In the genomic region with DNA sequence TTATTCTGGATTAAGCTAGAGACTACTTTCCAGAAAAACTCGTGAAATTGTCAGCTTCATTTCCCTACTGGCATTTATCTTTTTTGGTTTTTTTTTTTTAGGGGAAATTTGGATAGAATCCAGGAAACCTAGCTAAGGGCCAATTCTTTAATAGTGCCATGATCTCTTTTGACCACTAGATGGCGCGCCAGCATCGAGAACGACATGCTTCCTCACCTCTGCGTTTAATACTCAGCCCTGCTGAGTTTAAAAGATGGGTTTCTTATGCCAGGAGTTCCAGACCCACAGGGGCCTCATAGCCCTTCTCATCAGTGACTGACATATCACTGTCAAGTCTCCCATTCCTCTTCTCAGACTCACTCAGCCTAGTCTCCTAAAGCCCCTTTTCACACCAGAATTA, we compare ENCODE assay signal across 10 mouse cellular contexts. TPM values are rescaled to one million over a fixed set of nuclear protein-coding genes. Genes with fewer than 3 reads are reported as not detected.
DNase-seq lines count a peak whose midpoint lies in the region; ATAC-seq and TF ChIP-seq lines count a peak whose summit lies in the region.
"Had no signal": no experiment of that assay in that cellular context is flagged by ENCODE, and none has a peak within 500 bp of the region (broad histone marks: within the 10 kb centered on the region; RNA-seq: fewer than 3 reads in every experiment).

No protein-coding gene starts in this region.

- H3K27ac ChIP-seq in kidney, embryonic 15.5 days: no peak overlapping the region
- H3K27ac ChIP-seq in cortical plate, adult 2 months (ENCODE audit: insufficient read depth, low read length): no peak overlapping the region
- no peak overlapping the region for H3K27ac ChIP-seq in midbrain, embryonic 16.5 days (ENCODE audit: low read length)
- H3K27ac ChIP-seq: embryonic facial prominence, embryonic 12.5 days had no signal

- peak; percentile 65 for TF ChIP-seq CTCF in cortical plate, adult 2 months (IDR thresholded peaks at IDR 0.05; ENCODE audit: extremely low read depth, insufficient read depth, low read length)

- intact Hi-C loops in heart, postnatal 14 days (cut with DNase I): loop anchor here (1.0 to 10.0 kb wide), 2 partner anchors 997 to 1171 kb away; no protein-coding TSS in a partner anchor

- no peaks in the 10 kb centered on the region for H3K4me1 ChIP-seq in kidney, embryonic 15.5 days
- no peaks in the 10 kb centered on the region for H3K4me1 ChIP-seq in cortical plate, adult 2 months (ENCODE audit: control insufficient read depth, insufficient read depth, low read length)
- H3K4me1 ChIP-seq in midbrain, embryonic 16.5 days (ENCODE audit: control insufficient read depth, insufficient read depth, low read length): 0 out of 2 replicates have a peak, but pooled peaks cover 4% of the 10 kb centered on the region
- H3K4me1 ChIP-seq: embryonic facial prominence, embryonic 12.5 days had no signal

- peak; percentile 28 to 53 for DNase-seq in kidney, adult 8-10 months
- peak; percentile 31 to 82 for DNase-seq in adrenal gland, adult (ENCODE audit: inconsistent age in 2 of 2, low spot score in 1 of 2)
- peak; percentile 46 to 73 for DNase-seq in heart, postnatal 14 days
- DNase-seq in left cerebral cortex, adult 18-20 months (ENCODE audit: low spot score in 2 of 2): peak; percentile 48 to 58
- peak; percentile 18 for DNase-seq in thymus, postnatal 14 days

- no peak for TF ChIP-seq POLR2A in cortical plate, adult 2 months (IDR thresholded peaks at IDR 0.05; ENCODE audit: extremely low read depth, insufficient read depth, low read length)

- H3K4me2 ChIP-seq in kidney, embryonic 15.5 days: no peak overlapping the region
- no peak overlapping the region for H3K4me2 ChIP-seq in midbrain, embryonic 16.5 days (ENCODE audit: low read length)
- H3K4me2 ChIP-seq: embryonic facial prominence, embryonic 12.5 days had no signal

- no peak overlapping the region for H3K9ac ChIP-seq in kidney, embryonic 15.5 days
- no peak overlapping the region for H3K9ac ChIP-seq in midbrain, embryonic 16.5 days (ENCODE audit: low read depth, low read length)
- H3K9ac ChIP-seq: embryonic facial prominence, embryonic 12.5 days had no signal

- ATAC-seq in kidney, embryonic 15.5 days (replicated peaks; ENCODE audit: low FRiP score): no peak
- ATAC-seq in midbrain, embryonic 16.5 days: peak; percentile 83

- no peaks in the 10 kb centered on the region for H3K36me3 ChIP-seq in kidney, embryonic 15.5 days
- no peaks in the 10 kb centered on the region for H3K36me3 ChIP-seq in midbrain, embryonic 16.5 days (ENCODE audit: control insufficient read depth, insufficient read depth, low read length)
- H3K36me3 ChIP-seq: embryonic facial prominence, embryonic 12.5 days had no signal

- peaks cover 30% of the 10 kb centered on the region; the same call in 1 of the 2 replicates for H3K27me3 ChIP-seq in kidney, embryonic 15.5 days
- no peaks in the 10 kb centered on the region for H3K27me3 ChIP-seq in midbrain, embryonic 16.5 days (ENCODE audit: control insufficient read depth, insufficient read depth, low read depth, low read length)
- H3K27me3 ChIP-seq: embryonic facial prominence, embryonic 12.5 days had no signal

- no peak overlapping the region for H3K4me3 ChIP-seq in kidney, embryonic 15.5 days (replicated peaks)
- H3K4me3 ChIP-seq in cortical plate, adult 2 months (ENCODE audit: insufficient read depth, low read length): no peak overlapping the region
- no peak overlapping the region for H3K4me3 ChIP-seq in midbrain, embryonic 16.5 days (ENCODE audit: low read depth, low read length)
- H3K4me3 ChIP-seq: embryonic facial prominence, embryonic 12.5 days; megakaryocyte, embryonic 14.5 days had no signal

- no peaks in the 10 kb centered on the region for H3K9me3 ChIP-seq in kidney, embryonic 15.5 days (replicated peaks)
- H3K9me3 ChIP-seq in midbrain, embryonic 16.5 days (replicated peaks; ENCODE audit: control insufficient read depth, low read length, poor library complexity, severe bottlenecking): no peaks in the 10 kb centered on the region
- H3K9me3 ChIP-seq: embryonic facial prominence, embryonic 12.5 days; megakaryocyte, embryonic 14.5 days had no signal

- under 1% methylated on average over 6 of the region's 6 CpGs for WGBS in kidney, embryonic 15.5 days
- 5% methylated on average over 6 of the region's 6 CpGs for WGBS in midbrain, embryonic 16.5 days

RNA-seq across cellular contexts. Expression of gene Gpr50, which starts 15.5 kb away (rescaled TPM):
- polyA plus RNA-seq in kidney, embryonic 15.5 days (2015; fragmentation: Nextera tagmentation; extraction: Ambion mirVana): 0.34 and 0.42 TPM in 2 replicates
- 0.21 and 0.31 TPM in 2 replicates for polyA plus RNA-seq in cortical plate, adult 2 months (2012; rRNA removed)
- not detected for total RNA-seq in heart, postnatal 14 days (2021)
- under 1 TPM; 0.46 to 0.49 TPM for total RNA-seq in left cerebral cortex, adult 18-20 months (2021)
- 3.1 and 3.8 TPM in 2 replicates for polyA plus RNA-seq in midbrain, embryonic 16.5 days (2015; fragmentation: Nextera tagmentation; extraction: Ambion mirVana)
